Mouse (Mus musculus): ENCODE data around the gene Cd320.

DNA sequence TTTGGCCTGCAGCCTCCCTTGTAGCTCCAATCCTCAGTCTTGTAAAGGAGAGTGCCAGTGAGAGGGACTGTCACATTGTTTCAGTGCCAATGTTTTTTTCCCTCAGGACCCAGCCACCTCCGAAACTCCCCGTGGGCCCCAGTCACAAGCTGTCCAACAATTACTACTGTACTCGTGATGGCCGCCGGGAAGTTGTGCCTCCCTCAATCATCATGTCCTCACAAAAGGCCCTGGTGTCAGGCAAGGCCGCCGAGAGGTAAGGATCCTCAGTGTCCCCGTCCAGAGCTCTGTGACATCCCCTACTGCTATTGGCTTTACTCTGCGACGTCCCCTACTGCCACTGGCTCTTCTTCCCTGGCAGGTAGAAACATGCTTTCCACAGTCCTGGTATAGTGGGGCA lies 13.3 kb upstream of the Cd320 start:
- no peak for TF ChIP-seq CTCF (IDR thresholded peaks at IDR 0.05; ENCODE audit: borderline replicate concordance, insufficient read depth, low read depth, low read length)
- TF ChIP-seq POLR2A (IDR thresholded peaks at IDR 0.05; ENCODE audit: borderline replicate concordance, insufficient read depth, low read length) = no peak

Data from cerebellum, adult 2 months (tissue).